Mouse (Mus musculus): ENCODE results near the gene Ndufa4l2. TPM values are rescaled to one million over a fixed set of nuclear protein-coding genes. Genes with fewer than 3 reads are reported as not detected.
A peak's percentile ranks its signal among the peaks of the same experiment; 100 is the strongest.

Ndufa4l2 gene
- polyA plus RNA-seq, 1 experiment from 2014 or later, result 10.1 TPM

GRCm38 (mm10) chr10:127511634-127512306 is 3.0 kb upstream of the Ndufa4l2 start:
- Histone ChIP-seq H3K4me3 (peak overlapping the region; percentile 52), H3K36me3 (no peaks in the 10 kb centered on the region), H3K27me3 (peaks cover 94% of the 10 kb centered on the region), H3K27ac (no peak overlapping the region), H3K9me3 (no peaks in the 10 kb centered on the region), H3K4me2 (replicated peaks) (peak overlapping the region; percentile 84), H3K9ac (peak overlapping the region; percentile 58), H3K4me1 (peaks cover 82% of the 10 kb centered on the region)
- no peak for ATAC-seq (ENCODE audit: low FRiP score, low read depth)
- WGBS, result under 1% methylated on average over 32 of the region's 46 CpGs

GRCm38 (mm10) chr10:127512307-127512666 is 2.5 kb upstream of the Ndufa4l2 start:
- H3K4me3 ChIP-seq, result peak overlapping the region; percentile 52
- H3K27me3 ChIP-seq, result peaks cover 94% of the 10 kb centered on the region
- under 1% methylated on average over 7 of the region's 7 CpGs for WGBS

DNA sequence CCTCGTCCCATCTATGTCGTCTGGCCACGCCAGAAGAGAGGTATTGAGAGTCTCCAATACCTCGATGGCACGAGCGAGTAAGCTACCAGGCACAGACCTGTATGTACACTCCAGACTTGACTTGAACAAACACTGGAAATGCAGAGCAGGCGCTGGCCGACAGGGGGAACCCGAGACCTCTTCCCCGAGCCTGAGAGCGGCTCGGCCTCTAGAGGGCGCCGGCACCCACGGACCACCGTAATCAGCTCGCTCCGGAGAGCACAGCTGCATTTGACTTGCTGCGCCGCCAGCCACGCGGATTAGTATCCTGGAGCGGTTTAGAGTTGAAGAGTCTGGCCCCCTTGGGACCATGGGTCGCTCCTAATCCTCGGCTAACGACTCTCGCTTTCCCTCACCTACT is 2.0 kb upstream of the Ndufa4l2 start:
- Histone ChIP-seq H3K27ac (no peak overlapping the region), H3K9me3 (no peaks in the 10 kb centered on the region), H3K4me2 (replicated peaks) (peak overlapping the region; percentile 84), H3K27me3 (peaks cover 94% of the 10 kb centered on the region), H3K4me3 (peak overlapping the region; percentile 52), H3K36me3 (peaks cover 8% of the 10 kb centered on the region), H3K9ac (no peak overlapping the region), H3K4me1 (peaks cover 90% of the 10 kb centered on the region)
- WGBS, result under 1% methylated on average over 27 of the region's 27 CpGs
- peak; percentile 50 for ATAC-seq (ENCODE audit: low FRiP score, low read depth)

More at GRCm38 (mm10) chr10:127512307-127512666, 2.5 kb upstream of the Ndufa4l2 start:
- no peaks in the 10 kb centered on the region for H3K9me3 ChIP-seq
- peak overlapping the region; percentile 58 for H3K9ac ChIP-seq
- H3K36me3 ChIP-seq, result peaks cover 2% of the 10 kb centered on the region
- H3K4me1 ChIP-seq, result peaks cover 87% of the 10 kb centered on the region
- H3K4me2 ChIP-seq (replicated peaks), result peak overlapping the region; percentile 84
- ATAC-seq (ENCODE audit: low FRiP score, low read depth), result no peak
- H3K27ac ChIP-seq, result no peak overlapping the region

GRCm38 (mm10) chr10:127513501-127514091 is 1.2 kb upstream of the Ndufa4l2 start:
- no peaks in the 10 kb centered on the region for H3K9me3 ChIP-seq
- peaks cover 94% of the 10 kb centered on the region for H3K27me3 ChIP-seq
- peak overlapping the region; percentile 52 for H3K4me3 ChIP-seq
- H3K4me2 ChIP-seq (replicated peaks), result peak overlapping the region; percentile 84
- 0% methylated on average over 15 of the region's 16 CpGs for WGBS
- peaks cover 84% of the 10 kb centered on the region for H3K4me1 ChIP-seq
- H3K27ac ChIP-seq, result no peak overlapping the region
- H3K36me3 ChIP-seq, result peaks cover 16% of the 10 kb centered on the region
- H3K9ac ChIP-seq, result 0 out of 2 replicates have a peak overlapping the region, but pooled peaks have one; percentile 1
- peak; percentile 10 for ATAC-seq (ENCODE audit: low FRiP score, low read depth)

GRCm38 (mm10) chr10:127514111-127514698 is 562 bp upstream of the Ndufa4l2 start:
- no peak overlapping the region; the same call in 1 of the 2 replicates for H3K27ac ChIP-seq
- peaks cover 78% of the 10 kb centered on the region for H3K4me1 ChIP-seq
- no peaks in the 10 kb centered on the region for H3K9me3 ChIP-seq
- no peak for ATAC-seq (ENCODE audit: low FRiP score, low read depth)
- H3K4me3 ChIP-seq, result no peak overlapping the region
- whole genome bisulfite sequencing, result 14% methylated on average over 13 of the region's 13 CpGs
- H3K27me3 ChIP-seq, result peaks cover 88% of the 10 kb centered on the region
- H3K4me2 ChIP-seq (replicated peaks), result peak overlapping the region; percentile 84
- peaks cover 22% of the 10 kb centered on the region for H3K36me3 ChIP-seq
- no peak overlapping the region for H3K9ac ChIP-seq

GRCm38 (mm10) chr10:127515271-127515982 is 660 bp downstream of the Ndufa4l2 start:
- Histone ChIP-seq H3K4me3 (0 out of 2 replicates have a peak overlapping the region, but pooled peaks have one; percentile 20), H3K4me2 (replicated peaks) (peak overlapping the region; percentile 55; the same call in 1 of the 2 replicates), H3K27ac (no peak overlapping the region), H3K27me3 (peaks cover 76% of the 10 kb centered on the region), H3K9me3 (no peaks in the 10 kb centered on the region), H3K4me1 (peaks cover 66% of the 10 kb centered on the region), H3K36me3 (peaks cover 34% of the 10 kb centered on the region), H3K9ac (no peak overlapping the region)
- ATAC-seq (ENCODE audit: low FRiP score, low read depth), result no peak
- 28% methylated on average over 9 of the region's 9 CpGs for WGBS

DNA sequence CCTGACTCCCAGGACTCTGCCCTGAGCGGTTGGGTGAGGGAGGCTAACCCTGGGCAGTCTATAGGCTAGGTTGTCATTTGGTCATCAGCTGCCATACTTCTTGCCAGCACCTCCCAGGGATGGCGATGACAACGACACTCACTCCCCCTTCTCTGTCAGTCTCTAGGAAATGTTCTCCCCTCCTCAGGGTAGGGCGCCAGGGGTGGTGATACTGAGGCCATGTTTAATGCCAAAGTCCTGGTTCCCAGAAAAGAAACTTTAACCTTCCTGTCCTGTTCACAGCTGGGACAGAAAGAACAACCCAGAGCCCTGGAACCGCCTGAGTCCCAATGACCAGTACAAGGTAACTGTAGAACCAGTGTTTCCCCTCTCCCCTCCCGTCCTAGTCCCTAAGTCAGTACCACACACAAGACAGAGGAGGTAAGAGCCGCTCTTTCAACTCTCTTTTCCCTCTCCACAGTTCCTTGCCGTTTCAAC is 1.3 kb downstream of the Ndufa4l2 start:
- Histone ChIP-seq H3K36me3 (peaks cover 37% of the 10 kb centered on the region), H3K27ac (no peak overlapping the region), H3K27me3 (peaks cover 70% of the 10 kb centered on the region), H3K9me3 (no peaks in the 10 kb centered on the region), H3K9ac (peak overlapping the region; percentile 36; the same call in 1 of the 2 replicates), H3K4me1 (peaks cover 62% of the 10 kb centered on the region), H3K4me3 (peak overlapping the region; percentile 20; the same call in 1 of the 2 replicates), H3K4me2 (replicated peaks) (peak overlapping the region; percentile 55)
- WGBS, result 19% methylated on average over 8 of the region's 8 CpGs
- ATAC-seq (ENCODE audit: low FRiP score, low read depth), result no peak

DNA sequence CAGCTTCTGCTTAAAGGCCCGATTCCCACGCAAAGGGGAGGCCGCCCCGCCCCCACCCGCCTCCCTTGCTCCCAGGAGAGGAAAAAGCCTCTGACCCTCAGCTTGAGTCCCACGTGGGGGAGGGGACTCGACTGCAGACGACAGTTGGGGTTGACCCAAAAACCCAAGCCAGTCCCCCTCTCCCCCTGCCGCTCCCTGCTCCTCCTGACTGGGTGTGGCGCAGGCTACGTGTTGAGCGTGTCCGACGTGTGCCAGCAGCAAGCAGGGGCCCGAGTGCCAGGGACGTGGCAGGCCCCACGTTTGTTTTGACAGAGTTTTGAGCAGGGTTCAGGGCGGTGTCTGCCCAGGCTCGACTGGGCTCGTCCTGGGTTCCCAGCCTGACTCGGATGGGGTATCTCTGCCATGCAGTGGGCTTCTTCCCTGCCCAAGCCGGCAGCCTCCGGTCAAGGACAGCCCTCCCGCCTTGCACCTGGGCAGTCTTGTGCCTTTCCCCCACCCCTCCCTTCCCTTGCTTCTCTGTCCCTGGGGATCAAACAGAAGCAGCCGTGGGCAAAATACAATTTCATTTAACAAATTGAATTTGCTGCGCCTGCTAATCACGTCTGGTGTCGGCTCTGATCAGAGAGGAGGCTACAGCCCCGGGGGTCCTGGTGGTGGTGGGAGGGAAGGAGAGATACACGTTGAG is 2.0 kb downstream of the Ndufa4l2 start:
- peak overlapping the region; percentile 55 for H3K4me2 ChIP-seq (replicated peaks)
- H3K4me3 ChIP-seq, result peak overlapping the region; percentile 20
- H3K9ac ChIP-seq, result peak overlapping the region; percentile 36
- peaks cover 63% of the 10 kb centered on the region for H3K27me3 ChIP-seq
- ATAC-seq (ENCODE audit: low FRiP score, low read depth), result peak; percentile 9; the same call in 1 of the 2 replicates
- H3K4me1 ChIP-seq, result peaks cover 62% of the 10 kb centered on the region
- peaks cover 37% of the 10 kb centered on the region for H3K36me3 ChIP-seq
- no peak overlapping the region for H3K27ac ChIP-seq
- 6% methylated on average over 30 of the region's 30 CpGs for WGBS
- H3K9me3 ChIP-seq, result no peaks in the 10 kb centered on the region

DNA sequence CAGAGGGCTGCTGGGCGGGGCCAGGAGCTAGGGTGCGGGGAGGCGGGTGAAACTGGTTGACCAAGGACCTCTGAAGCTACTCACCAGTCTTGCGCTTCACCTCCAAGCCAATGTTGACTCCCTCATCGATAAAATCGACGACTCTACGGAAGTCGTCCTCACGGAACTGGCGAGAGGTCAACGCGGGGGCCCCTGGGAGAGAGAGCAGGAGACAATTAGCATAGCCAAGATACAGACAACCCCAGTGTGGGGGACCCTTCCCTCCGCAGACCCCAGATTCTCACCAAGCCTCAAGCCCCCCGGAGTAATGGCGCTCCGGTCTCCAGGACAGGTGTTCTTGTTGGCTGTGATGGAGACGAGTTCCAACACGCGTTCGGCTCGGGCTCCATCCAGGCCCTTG is 3.2 kb downstream of the Ndufa4l2 start:
- WGBS, result 88% methylated on average over 22 of the region's 22 CpGs
- no peak overlapping the region for H3K9ac ChIP-seq
- no peak overlapping the region for H3K27ac ChIP-seq
- ATAC-seq (ENCODE audit: low FRiP score, low read depth), result no peak
- H3K27me3 ChIP-seq, result peaks cover 57% of the 10 kb centered on the region
- H3K4me3 ChIP-seq, result no peak overlapping the region
- H3K9me3 ChIP-seq, result no peaks in the 10 kb centered on the region
- peaks cover 37% of the 10 kb centered on the region for H3K36me3 ChIP-seq
- H3K4me2 ChIP-seq (replicated peaks), result no peak overlapping the region
- H3K4me1 ChIP-seq, result peaks cover 53% of the 10 kb centered on the region

DNA sequence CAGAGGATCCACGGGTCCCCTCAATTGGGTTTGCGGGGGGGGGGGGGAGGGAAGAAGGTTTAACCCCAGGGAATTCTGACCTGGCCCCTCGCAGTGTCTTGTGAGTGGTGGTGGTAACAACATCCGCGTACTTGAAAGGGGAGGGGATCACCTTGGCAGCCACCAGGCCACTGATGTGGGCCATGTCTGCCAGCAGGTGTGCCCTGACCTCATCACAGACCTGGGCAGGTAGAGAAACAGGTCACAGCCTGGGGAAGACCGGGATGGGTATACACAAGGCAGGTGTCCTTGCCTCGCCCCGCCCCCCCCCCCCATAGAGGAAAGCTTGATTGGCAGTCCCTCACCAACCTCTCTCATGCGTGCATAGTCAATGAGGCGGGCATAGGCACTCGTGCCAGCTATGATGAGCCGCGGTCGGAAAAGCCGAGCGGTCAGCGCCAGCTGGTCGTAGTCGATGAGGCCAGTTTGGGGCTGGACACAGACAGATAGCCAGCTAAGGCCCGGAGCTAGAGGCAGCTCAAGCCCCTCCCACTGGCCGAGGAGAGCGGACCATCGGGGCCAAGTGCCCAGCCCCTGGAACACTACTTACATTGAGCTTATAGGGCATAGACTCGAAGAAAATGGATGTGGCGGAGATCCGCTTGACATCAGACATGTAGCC is 4.4 kb downstream of the Ndufa4l2 start:
- H3K4me2 ChIP-seq (replicated peaks), result no peak overlapping the region
- H3K27ac ChIP-seq, result no peak overlapping the region
- H3K9me3 ChIP-seq, result no peaks in the 10 kb centered on the region
- 94% methylated on average over 25 of the region's 26 CpGs for WGBS
- ATAC-seq (ENCODE audit: low FRiP score, low read depth), result no peak
- peaks cover 37% of the 10 kb centered on the region for H3K36me3 ChIP-seq
- no peak overlapping the region for H3K4me3 ChIP-seq
- H3K9ac ChIP-seq, result no peak overlapping the region
- peaks cover 55% of the 10 kb centered on the region for H3K27me3 ChIP-seq
- H3K4me1 ChIP-seq, result peaks cover 41% of the 10 kb centered on the region
